Mouse (Mus musculus) embryonic facial prominence, embryonic 11.5 days (tissue): ENCODE measurements around the gene Mrpl21. TPM values are rescaled to one million over a fixed set of nuclear protein-coding genes. Genes with fewer than 3 reads are reported as not detected.
A peak's percentile ranks its signal among the peaks of the same experiment; 100 is the strongest.

Source experiments
- ATAC-seq: fragments of 200-750 bp; cut with Nextera tagmentation; replicated peaks from 2 replicates; pipeline ENCODE4 v1.8.0; 2017; ENCODE audit warnings: low read depth; ENCODE audit not compliant: insufficient number of reproducible peaks, low FRiP score, low TSS enrichment
- DNase-seq: peaks from one replicate; pipeline ENCODE4 v3.0.0-alpha.2; 2015; ENCODE audit warnings: low spot score
- H3K27ac ChIP-seq: fragments of 300-500 bp; sonication (generic); replicated peaks from 2 replicates; pipeline ENCODE4 v1.5.1; 2014; ENCODE audit warnings: mild to moderate bottlenecking, low read depth, low read length, control low read depth
- H3K27me3 ChIP-seq: fragments of 300-500 bp; sonication (generic); 2 replicates; pipeline ENCODE4 v1.6.1; 2014; ENCODE audit warnings: mild to moderate bottlenecking, low read length, moderate library complexity, mixed read lengths; ENCODE audit not compliant: control insufficient read depth, insufficient read depth
- H3K36me3 ChIP-seq: fragments of 300-500 bp; sonication (generic); replicated peaks from 2 replicates; pipeline ENCODE4 v1.6.1; 2014; ENCODE audit warnings: low read depth, mild to moderate bottlenecking, low read length, moderate library complexity, mixed read lengths; ENCODE audit not compliant: control insufficient read depth, insufficient read depth
- H3K4me1 ChIP-seq: fragments of 300-500 bp; sonication (generic); 2 replicates; pipeline ENCODE4 v1.6.1; 2014; ENCODE audit warnings: low read length, mixed read lengths; ENCODE audit not compliant: control insufficient read depth, insufficient read depth
- H3K4me2 ChIP-seq: fragments of 300-500 bp; sonication (generic); 2 replicates; pipeline ENCODE4 v1.6.1; 2014; ENCODE audit warnings: low read depth, mild to moderate bottlenecking, control low read depth, low read length, moderate library complexity
- H3K4me3 ChIP-seq: fragments of 300-500 bp; sonication (generic); 2 replicates; pipeline ENCODE4 v1.5.1; 2014; ENCODE audit warnings: low read depth, low read length, control low read depth
- H3K9ac ChIP-seq: fragments of 300-500 bp; sonication (generic); replicated peaks from 2 replicates; pipeline ENCODE4 v1.6.1; 2014; ENCODE audit warnings: mild to moderate bottlenecking, control low read depth, low read length
- H3K9me3 ChIP-seq: fragments of 300-500 bp; sonication (generic); replicated peaks from 2 replicates; pipeline ENCODE4 v1.6.1; 2016; ENCODE audit warnings: mild to moderate bottlenecking, low read length, inconsistent platforms, mixed read lengths; ENCODE audit not compliant: control insufficient read depth
- WGBS: fragments of 180-500 bp; shearing (Covaris S2); extraction: QIAGEN DNeasy Blood & Tissue Kit; methylation state at CpG from one replicate; pipeline ENCODE4 v1.1.7; 2014; 5-methylcytosine and 5-hydroxymethylcytosine counted together
- polyA plus RNA-seq: library from polyadenylated mRNA; unstranded; fragments of >200 nt; fragmentation: Nextera tagmentation; extraction: Ambion mirVana; gene quantifications from 2 replicates; pipeline ENCODE4 v1.2.1, GENCODE M21; 2014

The Mrpl21 gene
- polyA plus RNA-seq: 144 and 145 TPM in 2 replicates

DNA sequence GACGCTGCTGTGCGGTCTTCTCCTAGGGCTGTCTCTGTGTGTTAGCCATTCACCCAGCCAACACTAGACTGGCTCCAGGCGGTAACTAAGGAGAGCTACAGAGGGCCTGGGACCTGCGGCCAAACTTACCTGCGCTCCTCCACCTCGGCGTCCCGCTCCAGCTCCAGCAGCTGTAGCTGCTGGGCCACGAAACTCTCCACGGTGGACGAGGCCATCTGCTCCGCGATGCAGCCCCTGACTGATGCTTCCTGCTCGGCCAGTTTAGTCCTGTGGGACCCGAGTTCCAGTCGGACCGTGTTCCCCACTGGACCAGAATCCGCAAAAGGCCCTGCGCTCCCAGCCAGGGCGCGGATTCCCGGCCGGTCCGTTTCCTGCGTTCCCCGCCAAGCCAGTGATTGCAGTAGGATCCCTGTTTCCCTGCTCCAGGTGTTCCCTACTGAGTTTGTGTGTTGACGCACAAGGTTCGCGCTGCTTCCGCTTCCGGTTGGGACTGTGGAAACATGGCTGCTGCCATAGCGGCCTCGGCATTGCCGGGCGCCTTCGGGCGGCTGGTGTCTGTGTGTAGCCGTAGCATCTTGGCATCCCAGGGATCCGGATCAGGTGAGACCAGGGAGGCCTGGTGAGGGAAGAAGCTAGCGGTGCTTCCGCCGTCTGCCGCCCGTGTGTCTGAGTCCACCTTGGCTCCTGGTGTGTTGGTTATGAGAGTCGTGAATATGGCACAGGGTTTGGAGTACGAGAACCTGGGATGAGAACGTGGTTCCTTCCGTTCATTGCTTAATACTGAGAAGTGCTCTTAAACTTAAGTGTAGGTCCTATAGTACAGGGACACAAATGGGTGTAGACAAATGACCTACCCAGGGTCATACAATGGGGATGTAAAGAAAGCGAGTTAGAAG lies at the start of gene Mrpl21, which contains the start of gene Ighmbp2:
TSS of gene Mrpl21 (plus strand) at position 330 of the 896 bp plus-strand sequence.
TSS of gene Ighmbp2 (minus strand) at position 446 of the 896 bp plus-strand sequence.
- ATAC-seq (peak; percentile 87), DNase-seq (peak; percentile 94)
- no peaks in the 10 kb centered on the region for H3K4me1 ChIP-seq
- H3K9ac ChIP-seq: peak within 1 kb of the TSS; percentile 81
- no peak within 1 kb of the TSS for H3K27ac ChIP-seq
- no peaks in the 10 kb centered on the region for H3K27me3 ChIP-seq
- peak within 1 kb of the TSS; percentile 54 for H3K4me2 ChIP-seq
- H3K4me3 ChIP-seq: peak within 1 kb of the TSS; percentile 81
- H3K9me3 ChIP-seq: no peaks in the 10 kb centered on the region
- WGBS: under 1% methylated on average over 49 of the region's 49 CpGs
- peaks cover 2% of the 10 kb centered on the region for H3K36me3 ChIP-seq

DNA sequence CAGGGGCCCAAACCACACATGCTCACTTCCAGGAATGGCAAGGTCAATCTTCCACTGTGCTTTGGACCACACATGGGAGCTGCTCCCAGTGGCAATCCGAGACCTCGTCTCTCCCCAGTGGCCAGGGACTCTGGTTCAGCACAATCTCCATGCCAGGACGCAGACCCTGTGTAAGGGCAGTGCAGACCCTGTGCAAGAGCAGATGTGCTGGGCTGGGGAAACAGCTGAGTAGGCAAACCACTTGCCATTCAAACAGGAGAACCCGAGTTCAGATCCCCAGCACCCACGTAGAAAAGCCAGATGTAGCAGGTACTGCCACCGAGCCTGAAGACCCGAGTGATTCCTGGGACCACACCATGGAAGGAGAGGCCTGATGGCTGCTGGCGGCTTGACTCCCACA lies 22.7 kb upstream of the Mrpl21 start:
- H3K4me3 ChIP-seq: no peak overlapping the region
- H3K27me3 ChIP-seq: no peaks in the 10 kb centered on the region
- H3K9ac ChIP-seq: no peak overlapping the region
- H3K36me3 ChIP-seq: peaks cover 12% of the 10 kb centered on the region
- DNase-seq: no peak
- H3K4me2 ChIP-seq: no peak overlapping the region
- 90% methylated on average over 8 of the region's 8 CpGs for WGBS
- no peak overlapping the region for H3K27ac ChIP-seq
- H3K9me3 ChIP-seq: no peaks in the 10 kb centered on the region
- H3K4me1 ChIP-seq: no peaks in the 10 kb centered on the region
- no peak for ATAC-seq

DNA sequence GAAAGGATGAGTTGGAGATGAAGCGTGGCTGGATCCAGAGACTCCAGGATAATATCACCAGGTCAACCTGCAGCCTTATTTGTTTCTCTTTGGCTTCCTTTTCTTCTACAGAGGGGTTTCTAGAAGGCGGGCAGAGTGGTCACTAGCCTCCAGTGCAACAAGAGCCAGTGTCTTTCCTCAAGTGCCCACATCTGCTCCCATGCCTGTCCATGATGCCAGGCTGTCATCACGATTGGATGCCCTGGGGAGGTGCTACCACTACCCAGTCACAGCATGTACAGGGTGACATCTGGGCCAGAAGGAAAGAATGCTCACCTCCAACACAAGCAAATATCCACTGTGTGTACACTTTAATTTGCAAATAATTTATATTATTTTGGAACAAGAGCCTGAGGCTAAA lies 22.1 kb upstream of the Mrpl21 start:
- Histone ChIP-seq H3K36me3 (peaks cover 12% of the 10 kb centered on the region), H3K9me3 (no peaks in the 10 kb centered on the region), H3K4me2 (no peak overlapping the region), H3K27me3 (no peaks in the 10 kb centered on the region), H3K4me3 (no peak overlapping the region), H3K27ac (no peak overlapping the region), H3K9ac (no peak overlapping the region), H3K4me1 (no peaks in the 10 kb centered on the region)
- WGBS: 87% methylated on average over 3 of the region's 3 CpGs
- ATAC-seq (no peak), DNase-seq (no peak)

DNA sequence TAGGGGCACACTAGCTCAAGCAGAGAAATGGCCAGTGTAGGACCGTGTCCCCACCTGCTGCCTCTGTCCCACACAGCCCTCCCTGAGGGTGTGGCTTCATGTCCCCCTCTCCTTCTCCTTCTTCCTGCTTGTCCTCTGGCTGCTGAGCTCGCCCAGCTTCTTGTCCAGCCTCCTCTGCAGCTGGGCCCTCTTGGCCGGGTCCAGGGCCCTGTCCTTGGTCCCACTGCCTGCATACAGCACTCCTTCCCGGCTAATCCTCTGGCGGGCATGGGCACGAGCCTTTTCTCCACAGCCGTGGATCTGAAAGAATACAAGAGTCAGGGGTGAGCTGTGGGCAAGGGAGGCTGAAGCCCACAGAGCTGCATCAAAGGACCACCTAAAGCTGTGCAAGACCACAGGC lies 21.4 kb upstream of the Mrpl21 start:
- Histone ChIP-seq H3K9me3 (no peaks in the 10 kb centered on the region), H3K27ac (no peak overlapping the region), H3K4me3 (no peak overlapping the region), H3K27me3 (no peaks in the 10 kb centered on the region), H3K9ac (no peak overlapping the region), H3K36me3 (peaks cover 12% of the 10 kb centered on the region), H3K4me2 (no peak overlapping the region), H3K4me1 (no peaks in the 10 kb centered on the region)
- ATAC-seq: no peak
- 90% methylated on average over 7 of the region's 7 CpGs for WGBS
- no peak for DNase-seq

DNA sequence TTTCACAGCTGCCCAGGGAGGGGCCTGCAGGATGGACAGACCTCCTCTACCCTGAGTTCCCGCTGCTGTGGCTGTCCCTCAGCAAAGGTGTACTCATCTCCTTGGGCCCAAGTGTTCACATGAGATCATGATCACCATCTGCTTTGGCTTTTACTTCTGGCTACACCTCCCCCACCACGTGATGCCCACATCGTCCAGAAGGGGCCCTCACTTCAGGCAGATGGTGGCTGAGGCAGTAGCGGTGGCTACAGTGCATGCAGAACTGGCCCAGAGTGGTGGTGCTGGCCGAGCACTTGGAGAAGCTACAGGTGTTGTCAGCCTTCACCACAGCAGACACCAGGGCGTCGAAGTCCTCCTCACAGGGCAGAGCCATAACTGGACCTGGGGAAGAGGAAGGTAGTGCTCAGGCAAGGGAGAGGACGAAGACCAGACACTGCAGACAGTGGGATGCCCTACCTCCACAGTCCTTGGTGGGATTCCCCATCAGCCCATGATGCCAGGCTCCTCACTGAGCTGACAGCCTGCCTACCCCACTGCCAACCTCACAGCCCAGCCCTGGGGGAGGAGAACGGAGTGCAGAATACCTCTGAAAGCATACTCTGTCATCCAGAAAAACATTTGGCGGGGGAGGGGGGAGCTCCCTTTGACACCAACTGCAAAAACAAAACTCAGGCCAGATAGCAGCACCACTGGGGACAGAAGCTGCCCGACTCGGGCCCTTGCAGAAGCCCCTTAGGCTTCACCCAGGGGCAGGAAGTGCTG lies 20.8 kb upstream of the Mrpl21 start:
- 77% methylated on average over 12 of the region's 12 CpGs for WGBS
- no peak for DNase-seq

DNA sequence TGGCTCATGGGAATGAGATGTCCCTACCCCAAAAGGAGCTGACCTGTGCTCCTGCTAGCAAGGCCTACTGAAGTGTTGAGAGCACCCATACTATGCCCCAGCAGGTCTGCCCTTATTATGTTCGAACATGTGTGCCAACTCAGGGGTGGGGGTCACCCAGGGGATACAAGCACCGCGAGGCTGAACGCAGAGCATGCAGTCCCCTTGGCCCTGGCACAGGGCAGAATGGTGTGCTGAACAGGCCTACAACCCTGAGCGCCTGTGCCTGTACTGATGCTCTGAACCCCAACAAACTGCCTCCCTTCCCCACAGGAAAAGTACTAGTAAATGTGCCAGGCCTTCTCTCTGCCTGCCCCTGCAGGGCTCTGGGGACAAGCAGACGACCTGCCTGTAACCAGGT lies 18.4 kb upstream of the Mrpl21 start:
- Histone ChIP-seq H3K4me3 (no peak overlapping the region), H3K36me3 (peaks cover 16% of the 10 kb centered on the region), H3K9me3 (no peaks in the 10 kb centered on the region), H3K9ac (no peak overlapping the region), H3K27ac (no peak overlapping the region), H3K4me2 (no peak overlapping the region), H3K27me3 (no peaks in the 10 kb centered on the region), H3K4me1 (no peaks in the 10 kb centered on the region)
- WGBS: 93% methylated on average over 6 of the region's 6 CpGs
- DNase-seq (no peak), ATAC-seq (no peak)

More for the DNA sequence above, 20.8 kb upstream of the Mrpl21 start:
- Histone ChIP-seq H3K36me3 (peaks cover 16% of the 10 kb centered on the region), H3K9ac (no peak overlapping the region), H3K27ac (no peak overlapping the region), H3K4me3 (no peak overlapping the region), H3K9me3 (no peaks in the 10 kb centered on the region), H3K27me3 (no peaks in the 10 kb centered on the region), H3K4me2 (no peak overlapping the region), H3K4me1 (no peaks in the 10 kb centered on the region)
- no peak for ATAC-seq

DNA sequence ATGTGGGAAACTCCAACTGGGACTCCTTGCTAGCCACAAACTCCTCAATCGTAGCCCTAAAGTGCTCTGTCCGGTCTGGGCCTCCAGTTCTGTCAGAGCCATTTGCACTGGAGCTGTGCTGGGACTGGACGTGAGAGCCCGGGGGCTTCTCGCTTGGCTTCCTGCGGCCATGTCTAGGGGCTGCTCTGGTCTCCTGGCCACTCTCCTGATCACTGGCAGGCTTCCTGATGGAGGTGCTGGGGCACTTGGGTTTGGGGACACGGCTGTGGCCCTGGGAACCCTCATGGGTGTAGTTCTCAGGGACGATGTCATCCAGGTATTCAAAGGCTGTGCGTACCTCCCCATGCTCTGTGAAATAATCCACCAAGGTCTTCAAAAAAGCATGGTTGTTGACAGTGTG lies 17.5 kb upstream of the Mrpl21 start:
- peaks cover 14% of the 10 kb centered on the region for H3K36me3 ChIP-seq
- 94% methylated on average over 9 of the region's 9 CpGs for WGBS

DNA sequence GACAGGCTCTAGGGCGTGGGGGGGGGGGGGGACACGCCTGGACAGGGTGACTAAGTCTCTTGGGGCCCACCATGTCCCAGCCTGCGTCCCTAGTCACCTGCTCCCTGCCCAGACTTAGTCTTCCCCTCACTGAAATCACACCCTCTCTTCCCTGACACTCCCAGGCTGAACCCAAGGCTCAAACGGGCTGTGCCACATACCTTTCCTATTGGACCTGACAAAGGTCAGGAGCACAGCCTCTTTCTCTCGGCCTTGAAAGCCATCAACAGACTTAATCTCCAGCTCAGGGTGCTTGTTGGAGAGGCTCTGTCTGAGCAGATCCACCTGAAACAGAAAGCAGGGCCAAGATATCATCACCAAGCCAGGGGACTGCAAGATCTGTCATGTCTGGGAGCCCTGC lies 16.6 kb upstream of the Mrpl21 start:
- no peak for ATAC-seq
- Histone ChIP-seq H3K27me3 (no peaks in the 10 kb centered on the region), H3K4me3 (no peak overlapping the region), H3K4me2 (no peak overlapping the region), H3K9me3 (no peaks in the 10 kb centered on the region), H3K27ac (no peak overlapping the region), H3K4me1 (no peaks in the 10 kb centered on the region), H3K9ac (no peak overlapping the region), H3K36me3 (peaks cover 14% of the 10 kb centered on the region)
- WGBS: 93% methylated on average over 5 of the region's 5 CpGs
- DNase-seq: no peak

More for the DNA sequence above, 17.5 kb upstream of the Mrpl21 start:
- Histone ChIP-seq H3K27ac (no peak overlapping the region), H3K4me3 (no peak overlapping the region), H3K9me3 (no peaks in the 10 kb centered on the region), H3K9ac (no peak overlapping the region), H3K4me1 (no peaks in the 10 kb centered on the region), H3K4me2 (no peak overlapping the region), H3K27me3 (no peaks in the 10 kb centered on the region)
- ATAC-seq: no peak
- DNase-seq: no peak
